Mouse (Mus musculus): ENCODE results near the gene Eif2ak1.
"Not testable (repeated sequence)": the region's sequence is repeated elsewhere in the genome, so short reads cannot be mapped to it uniquely, and the experiment has no call there.

Eif2ak1 gene

GRCm38 (mm10) chr5:143817116-143817930, at the start of gene Eif2ak1:
Gene Eif2ak1, plus strand, starts transcription at chr5:143817788.
- DNase-seq: peak; percentile 94

DNA sequence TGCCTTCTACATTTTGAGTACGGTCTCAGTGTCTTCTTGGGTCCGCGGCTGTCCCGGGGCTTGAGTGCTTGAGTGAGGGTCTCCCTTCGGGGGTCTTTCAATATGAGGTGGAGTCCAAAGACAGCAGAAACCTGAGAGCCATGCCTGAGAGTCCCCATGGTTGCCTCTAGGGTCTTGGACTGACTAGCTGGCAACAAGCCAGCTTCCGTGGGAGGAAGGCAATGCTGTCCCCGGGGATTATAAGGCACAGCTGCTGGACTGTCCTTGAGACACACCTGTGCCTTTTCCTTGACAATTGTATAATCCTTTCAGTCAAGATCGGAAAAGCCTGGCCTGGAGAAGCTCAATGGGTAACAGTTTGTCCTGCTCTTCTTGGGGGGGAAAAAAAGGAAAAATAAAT, 35.6 kb upstream of the Eif2ak1 start:
- no peak for DNase-seq

GRCm38 (mm10) chr5:143785391-143785790, 32.2 kb upstream of the Eif2ak1 start:
- no peak for DNase-seq

- DNase-seq: not testable (repeated sequence)
Observed at GRCm38 (mm10) chr5:143801216-143801615, 16.4 kb upstream of the Eif2ak1 start.

DNA sequence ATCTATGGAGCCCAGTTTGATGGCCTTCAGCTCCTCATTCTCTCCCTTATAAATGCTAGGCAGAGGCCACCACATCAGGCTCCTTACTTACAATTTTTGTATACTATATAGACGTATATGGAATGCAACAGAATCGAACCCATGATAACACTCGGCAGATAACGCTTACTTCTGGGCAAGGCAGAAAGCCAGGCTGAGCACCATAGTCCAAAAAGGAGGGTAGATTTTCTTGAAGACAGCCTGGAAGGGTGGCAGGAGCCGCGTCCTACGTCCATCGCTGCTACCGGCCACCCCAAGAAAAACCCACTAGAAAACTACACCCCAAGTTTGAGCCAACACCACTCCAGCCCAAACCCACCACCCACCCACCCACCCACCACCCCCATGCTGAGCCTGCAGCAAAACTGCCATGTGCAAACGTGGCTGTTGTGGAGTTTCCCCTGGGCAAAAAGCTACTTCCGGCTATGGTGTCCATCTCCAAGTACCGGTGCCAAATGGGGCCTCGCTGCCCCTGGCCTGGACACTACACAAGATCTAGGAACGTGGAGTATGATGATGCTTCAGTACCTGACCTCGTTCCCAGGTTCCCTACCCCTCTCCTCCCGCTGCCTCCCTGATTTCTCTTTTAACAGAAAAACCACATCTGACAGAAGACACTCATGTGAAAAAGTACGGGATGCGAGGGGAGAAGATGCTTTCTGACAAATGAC, 13.4 kb upstream of the Eif2ak1 start:
- no peak for DNase-seq

DNA sequence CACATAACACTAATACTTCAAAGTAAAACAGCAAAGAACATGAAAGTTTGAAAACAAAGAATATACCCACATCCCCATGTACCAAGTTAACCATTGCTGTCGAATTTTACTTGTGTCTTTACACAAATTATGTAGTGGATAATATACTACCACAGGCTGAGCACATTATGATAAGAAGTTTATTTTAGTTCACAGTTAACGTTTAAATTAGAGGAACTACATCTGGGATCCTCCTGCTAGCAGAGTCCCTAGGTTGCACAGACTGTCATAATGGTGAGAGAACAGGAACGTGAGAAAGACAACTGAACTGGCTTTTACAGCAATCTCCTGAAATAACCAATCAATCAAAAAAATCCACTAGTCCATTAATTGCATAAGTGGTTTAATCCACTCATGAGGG, 10.3 kb upstream of the Eif2ak1 start:
- DNase-seq: no peak

- no peak for DNase-seq
Observed at GRCm38 (mm10) chr5:143809421-143810090, 8.0 kb upstream of the Eif2ak1 start.

- no peak for DNase-seq
Observed at GRCm38 (mm10) chr5:143811653-143812052, 5.9 kb upstream of the Eif2ak1 start.

- no peak for DNase-seq
Observed at GRCm38 (mm10) chr5:143814626-143815025, 3.0 kb upstream of the Eif2ak1 start.

GRCm38 (mm10) chr5:143817931-143818311, 333 bp downstream of the Eif2ak1 start:
- DNase-seq: peak; percentile 62

GRCm38 (mm10) chr5:143818461-143818860, 873 bp downstream of the Eif2ak1 start:
- DNase-seq: no peak

GRCm38 (mm10) chr5:143818949-143819348, 1.4 kb downstream of the Eif2ak1 start:
- no peak for DNase-seq

GRCm38 (mm10) chr5:143819906-143820660, 2.5 kb downstream of the Eif2ak1 start:
- DNase-seq: no peak

- no peak for DNase-seq
Observed at GRCm38 (mm10) chr5:143820820-143821219, 3.2 kb downstream of the Eif2ak1 start.

DNA sequence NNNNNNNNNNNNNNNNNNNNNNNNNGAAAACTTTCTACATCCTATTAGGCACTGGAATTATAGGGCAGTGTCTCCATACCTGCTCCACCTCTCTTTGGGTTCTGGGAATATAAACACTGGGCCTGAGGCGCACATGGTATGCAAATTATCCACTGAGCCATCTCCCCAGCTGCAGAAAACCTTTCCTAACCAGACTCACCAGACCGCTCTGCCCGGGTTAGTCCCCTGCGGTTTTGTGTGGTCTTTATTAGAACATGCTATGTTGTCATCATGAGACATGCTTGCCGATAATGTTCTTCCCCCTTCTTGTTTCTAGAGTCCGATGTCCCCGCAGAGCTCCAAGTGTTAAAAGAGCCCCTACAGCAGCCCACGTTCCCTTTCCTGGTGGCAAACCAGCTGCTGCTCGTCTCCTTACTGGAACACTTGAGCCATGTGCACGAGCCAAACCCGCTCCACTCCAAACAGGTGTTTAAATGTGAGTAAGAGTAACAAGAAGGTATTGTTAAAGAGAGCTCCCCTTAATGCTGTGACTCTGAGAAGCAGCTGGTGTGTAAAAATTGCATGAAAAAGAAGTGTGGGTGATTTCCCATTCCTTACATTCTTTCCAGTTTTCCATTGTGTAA, 54.1 kb downstream of the Eif2ak1 start:
- no peak for DNase-seq

GRCm38 (mm10) chr5:143874571-143874970, 57.0 kb downstream of the Eif2ak1 start:
- DNase-seq: no peak

DNA sequence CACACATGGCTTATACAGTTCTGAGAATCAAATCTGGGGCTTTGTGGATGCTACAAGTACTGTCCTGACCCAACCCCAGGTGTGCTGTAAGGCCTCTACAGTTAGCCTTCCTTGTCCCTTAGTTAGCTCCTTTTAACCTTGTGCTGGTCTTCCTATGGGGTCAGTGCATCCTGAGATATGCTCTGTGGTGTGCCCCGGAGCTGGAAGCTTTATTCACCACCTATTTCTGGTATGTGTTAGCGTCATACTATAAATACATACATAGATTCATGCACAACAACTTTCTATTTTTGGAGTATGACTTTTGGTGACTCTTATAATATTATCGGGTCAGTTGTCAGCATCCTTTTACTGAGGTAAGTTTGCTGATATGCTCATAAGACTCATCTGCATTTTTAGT, 67.7 kb downstream of the Eif2ak1 start:
- no peak for DNase-seq

- no peak for DNase-seq
Observed at GRCm38 (mm10) chr5:143890741-143891140, 73.2 kb downstream of the Eif2ak1 start.

GRCm38 (mm10) chr5:143892255-143892886, 74.8 kb downstream of the Eif2ak1 start:
- no peak for DNase-seq

- DNase-seq: no peak
Observed at GRCm38 (mm10) chr5:143893396-143893795, 75.8 kb downstream of the Eif2ak1 start.

GRCm38 (mm10) chr5:143897635-143898330, 80.2 kb downstream of the Eif2ak1 start, which contains the start of gene Ankrd61:
Gene Ankrd61, minus strand, starts transcription at chr5:143897685.
- DNase-seq: no peak
